Mouse (Mus musculus): ENCODE data around the gene Rpl31. TPM values are rescaled to one million over a fixed set of nuclear protein-coding genes. Genes with fewer than 3 reads are reported as not detected.

Rpl31 gene
- polyA plus RNA-seq, 1 experiment from 2014 or later = 696 TPM

DNA sequence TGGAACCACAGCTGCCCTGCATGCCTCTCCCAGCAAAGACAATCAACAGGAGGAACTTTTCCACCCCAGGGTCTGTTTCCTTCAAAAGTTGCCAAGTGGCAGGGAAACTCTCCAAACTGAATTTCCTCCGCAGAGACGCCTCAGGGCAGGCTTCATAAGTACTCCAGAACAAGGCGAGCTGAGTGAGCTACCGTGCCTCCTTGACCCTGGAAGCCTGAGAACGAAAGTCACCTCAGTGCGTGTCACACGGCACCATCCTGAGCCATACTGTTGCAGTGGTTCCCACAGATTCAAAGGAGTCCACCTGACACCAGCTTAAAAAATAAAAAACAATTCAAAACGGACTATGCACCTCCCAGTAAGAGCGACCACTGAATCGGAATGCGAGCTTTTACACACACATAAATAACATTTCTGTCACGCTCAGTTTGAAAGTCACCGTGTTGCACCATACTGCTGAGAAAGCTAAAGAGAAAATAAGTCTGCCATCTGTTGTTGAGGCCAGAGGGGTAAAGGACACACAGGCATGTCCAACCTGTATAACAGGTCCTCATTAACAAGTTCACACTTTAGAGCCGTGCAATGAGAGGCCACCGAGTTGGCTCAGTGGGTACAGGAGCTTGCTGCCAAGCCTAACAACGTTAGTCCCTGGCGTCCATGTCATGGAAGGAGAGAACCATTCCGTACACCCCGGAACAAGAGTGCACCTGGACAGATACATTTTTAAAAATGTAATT, 42.6 kb downstream of the Rpl31 start:
- H3K9me3 ChIP-seq (replicated peaks; ENCODE audit: low read length) = no peaks in the 10 kb centered on the region
- peak; percentile 80 for ATAC-seq (replicated peaks; ENCODE audit: low FRiP score, low read depth)
- 42% methylated on average over 19 of the region's 19 CpGs for WGBS
- H3K4me3 ChIP-seq (replicated peaks; ENCODE audit: low read depth, low read length) = no peak overlapping the region
- peaks cover 3% of the 10 kb centered on the region; the same call in 1 of the 2 replicates for H3K4me1 ChIP-seq (replicated peaks; ENCODE audit: insufficient read depth, low read length)
- no peak for TF ChIP-seq CTCF (IDR thresholded peaks at IDR 0.05; ENCODE audit: low read depth)
- peak overlapping the region; percentile 17; the same call in 1 of the 2 replicates for H3K4me2 ChIP-seq (ENCODE audit: low read length)
- H3K36me3 ChIP-seq (ENCODE audit: insufficient read depth, low read length) = no peaks in the 10 kb centered on the region
- DNase-seq (ENCODE audit: low spot score) = peak; percentile 62
- H3K27me3 ChIP-seq (ENCODE audit: insufficient read depth, low read length) = no peaks in the 10 kb centered on the region
- H3K27ac ChIP-seq = peak overlapping the region; percentile 3; the same call in 1 of the 2 replicates
- no peak overlapping the region for H3K9ac ChIP-seq (ENCODE audit: low read depth, low read length)

DNA sequence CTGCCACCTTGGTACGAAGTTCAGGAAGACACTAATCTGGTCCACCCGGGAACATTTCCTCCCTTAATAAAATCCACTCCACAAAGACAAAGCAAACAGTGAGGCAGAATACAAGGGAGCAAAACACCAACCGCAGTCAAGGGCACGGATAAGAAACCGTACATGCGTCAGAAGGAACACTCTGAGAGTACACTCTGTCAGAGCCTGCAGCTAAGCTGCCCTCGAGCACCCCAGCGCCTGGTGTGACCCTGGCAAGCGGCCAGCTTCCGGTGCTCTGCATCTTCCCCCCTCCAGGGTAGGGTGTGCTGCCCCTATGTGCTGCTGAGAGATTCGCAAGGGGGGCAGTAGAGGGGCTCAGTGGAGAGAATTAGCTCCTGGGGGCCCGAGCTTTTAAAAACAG, 50.2 kb downstream of the Rpl31 start:
- H3K36me3 ChIP-seq (ENCODE audit: insufficient read depth, low read length) = no peaks in the 10 kb centered on the region
- peaks cover 7% of the 10 kb centered on the region; the same call in 1 of the 2 replicates for H3K4me1 ChIP-seq (replicated peaks; ENCODE audit: insufficient read depth, low read length)
- ATAC-seq (replicated peaks; ENCODE audit: low FRiP score, low read depth) (no peak), DNase-seq (ENCODE audit: low spot score) (peak; percentile 24)
- H3K9ac ChIP-seq (ENCODE audit: low read depth, low read length) = no peak overlapping the region
- H3K9me3 ChIP-seq (replicated peaks; ENCODE audit: low read length) = no peaks in the 10 kb centered on the region
- no peak overlapping the region for H3K4me2 ChIP-seq (ENCODE audit: low read length)
- WGBS = 29% methylated on average over 12 of the region's 12 CpGs
- no peak overlapping the region for H3K4me3 ChIP-seq (replicated peaks; ENCODE audit: low read depth, low read length)
- no peak for TF ChIP-seq CTCF (IDR thresholded peaks at IDR 0.05; ENCODE audit: low read depth)
- H3K27ac ChIP-seq = 0 out of 2 replicates have a peak overlapping the region, but pooled peaks have one; percentile 13
- H3K27me3 ChIP-seq (ENCODE audit: insufficient read depth, low read length) = no peaks in the 10 kb centered on the region

DNA sequence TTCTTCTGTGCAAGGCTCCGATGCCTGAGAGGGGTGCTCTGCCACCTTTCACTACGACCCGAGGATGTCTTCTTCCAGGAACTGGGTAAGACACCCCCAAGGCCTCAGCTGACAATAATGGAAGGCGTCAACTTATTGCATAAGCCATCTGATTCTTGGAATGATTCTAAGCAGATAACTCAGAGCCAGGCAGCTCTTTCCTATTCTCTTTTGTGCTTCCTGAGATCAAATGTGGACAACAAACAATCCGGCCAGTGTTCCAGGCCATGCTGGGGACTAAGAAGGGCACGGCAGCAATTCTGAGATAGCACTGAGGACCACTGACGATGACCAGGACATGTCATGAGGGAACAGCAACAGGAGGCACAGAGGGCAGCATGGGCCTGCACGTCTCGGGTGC, 51.2 kb downstream of the Rpl31 start:
- H3K27ac ChIP-seq = no peak overlapping the region
- H3K9ac ChIP-seq (ENCODE audit: low read depth, low read length) = no peak overlapping the region
- H3K4me2 ChIP-seq (ENCODE audit: low read length) = no peak overlapping the region
- H3K4me1 ChIP-seq (replicated peaks; ENCODE audit: insufficient read depth, low read length) = peaks cover 7% of the 10 kb centered on the region; the same call in 1 of the 2 replicates
- H3K36me3 ChIP-seq (ENCODE audit: insufficient read depth, low read length) = no peaks in the 10 kb centered on the region
- H3K4me3 ChIP-seq (replicated peaks; ENCODE audit: low read depth, low read length) = no peak overlapping the region
- H3K27me3 ChIP-seq (ENCODE audit: insufficient read depth, low read length) = no peaks in the 10 kb centered on the region
- H3K9me3 ChIP-seq (replicated peaks; ENCODE audit: low read length) = no peaks in the 10 kb centered on the region
- no peak for DNase-seq (ENCODE audit: low spot score)
- TF ChIP-seq CTCF (IDR thresholded peaks at IDR 0.05; ENCODE audit: low read depth) = no peak
- ATAC-seq (replicated peaks; ENCODE audit: low FRiP score, low read depth) = no peak
- 93% methylated on average over 9 of the region's 9 CpGs for WGBS

DNA sequence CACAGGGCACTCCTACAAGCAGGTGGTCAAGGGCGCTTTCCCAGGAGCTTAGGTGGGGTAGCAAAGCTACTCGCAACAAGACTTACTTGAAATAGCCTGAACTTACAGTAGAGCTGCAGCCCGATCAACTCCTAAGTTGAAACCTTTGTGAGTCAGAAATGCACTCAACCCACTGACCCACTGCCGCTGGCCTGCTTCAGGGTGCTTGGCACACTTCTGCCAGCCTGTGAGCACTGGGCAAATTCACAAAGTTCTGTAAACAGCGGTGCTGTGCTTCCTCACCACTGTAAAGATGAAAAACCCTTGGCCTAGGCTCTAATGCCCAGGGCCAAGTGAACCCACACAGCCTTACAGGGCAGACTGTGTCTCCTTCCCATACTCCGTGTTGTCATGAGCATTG, 53.3 kb downstream of the Rpl31 start:
- DNase-seq (ENCODE audit: low spot score) (no peak), ATAC-seq (replicated peaks; ENCODE audit: low FRiP score, low read depth) (no peak)
- H3K4me2 ChIP-seq (ENCODE audit: low read length) = no peak overlapping the region
- no peaks in the 10 kb centered on the region for H3K27me3 ChIP-seq (ENCODE audit: insufficient read depth, low read length)
- H3K36me3 ChIP-seq (ENCODE audit: insufficient read depth, low read length) = no peaks in the 10 kb centered on the region
- no peak overlapping the region for H3K9ac ChIP-seq (ENCODE audit: low read depth, low read length)
- 96% methylated on average over 6 of the region's 6 CpGs for WGBS
- H3K27ac ChIP-seq = no peak overlapping the region
- H3K4me3 ChIP-seq (replicated peaks; ENCODE audit: low read depth, low read length) = no peak overlapping the region
- H3K4me1 ChIP-seq (replicated peaks; ENCODE audit: insufficient read depth, low read length) = peaks cover 7% of the 10 kb centered on the region; the same call in 1 of the 2 replicates
- TF ChIP-seq CTCF (IDR thresholded peaks at IDR 0.05; ENCODE audit: low read depth) = no peak
- no peaks in the 10 kb centered on the region for H3K9me3 ChIP-seq (replicated peaks; ENCODE audit: low read length)

Other genes with a start within 250 kb of the Rpl31 start
- 1.1 and 1.4 TPM in 2 replicates for gene Npas2, start 174.1 kb upstream of the Rpl31 start, polyA plus RNA-seq (2015; fragmentation: Nextera tagmentation; extraction: Ambion mirVana)
- gene Tbc1d8, start 110.9 kb downstream of the Rpl31 start, polyA plus RNA-seq (2015; fragmentation: Nextera tagmentation; extraction: Ambion mirVana) = 7.3 and 7.6 TPM in 2 replicates
- 16.8 and 18.6 TPM in 2 replicates for gene Cnot11, start 167.2 kb downstream of the Rpl31 start, polyA plus RNA-seq (2015; fragmentation: Nextera tagmentation; extraction: Ambion mirVana)
- gene Rnf149, start 209.6 kb downstream of the Rpl31 start, polyA plus RNA-seq (2015; fragmentation: Nextera tagmentation; extraction: Ambion mirVana) = 26.4 and 27.7 TPM in 2 replicates

All from kidney, postnatal 0 days (tissue).